Mouse (Mus musculus): ENCODE results near the gene Fgfr2. TPM values are rescaled to one million over a fixed set of nuclear protein-coding genes. Genes with fewer than 3 reads are reported as not detected.

The Fgfr2 gene
- polyA plus RNA-seq, 1 experiment: 14.7 TPM

GRCm38 (mm10) chr7:132174787-132175186 is 948.4 kb downstream of the Fgfr2 start:
- no peaks in the 10 kb centered on the region for H3K4me1 ChIP-seq (ENCODE audit: control insufficient read depth, insufficient read depth, insufficient read length, low read length)
- H3K27me3 ChIP-seq (ENCODE audit: control insufficient read depth, insufficient read depth, low read length): no peaks in the 10 kb centered on the region
- TF ChIP-seq POLR2A (IDR thresholded peaks at IDR 0.05; ENCODE audit: low read depth, low read length) (no peak), CTCF (IDR thresholded peaks at IDR 0.05; ENCODE audit: extremely low read depth, insufficient read length, insufficient replicate concordance, low read depth, low read length) (no peak)
- 85% methylated on average over 5 of the region's 5 CpGs for WGBS
- H3K36me3 ChIP-seq (ENCODE audit: control insufficient read depth, insufficient read depth, low read length): no peaks in the 10 kb centered on the region
- H3K27ac ChIP-seq (ENCODE audit: insufficient read depth, low read depth, low read length): no peak overlapping the region
- H3K4me3 ChIP-seq (ENCODE audit: low read depth, low read length): no peak overlapping the region

GRCm38 (mm10) chr7:132174296-132174695 is 948.9 kb downstream of the Fgfr2 start:
- no peaks in the 10 kb centered on the region for H3K4me1 ChIP-seq (ENCODE audit: control insufficient read depth, insufficient read depth, insufficient read length, low read length)
- H3K36me3 ChIP-seq (ENCODE audit: control insufficient read depth, insufficient read depth, low read length): no peaks in the 10 kb centered on the region
- no peak for TF ChIP-seq POLR2A (IDR thresholded peaks at IDR 0.05; ENCODE audit: low read depth, low read length)
- TF ChIP-seq CTCF (IDR thresholded peaks at IDR 0.05; ENCODE audit: extremely low read depth, insufficient read length, insufficient replicate concordance, low read depth, low read length): no peak
- H3K27me3 ChIP-seq (ENCODE audit: control insufficient read depth, insufficient read depth, low read length): no peaks in the 10 kb centered on the region
- no peak overlapping the region for H3K4me3 ChIP-seq (ENCODE audit: low read depth, low read length)
- WGBS: 88% methylated on average over 2 of the region's 2 CpGs
- H3K27ac ChIP-seq (ENCODE audit: insufficient read depth, low read depth, low read length): no peak overlapping the region

- TF ChIP-seq POLR2A (IDR thresholded peaks at IDR 0.05; ENCODE audit: low read depth, low read length) (no peak), CTCF (IDR thresholded peaks at IDR 0.05; ENCODE audit: extremely low read depth, insufficient read length, insufficient replicate concordance, low read depth, low read length) (no peak)
- 74% methylated on average over 5 of the region's 5 CpGs for WGBS
- Histone ChIP-seq H3K4me3 (ENCODE audit: low read depth, low read length) (no peak overlapping the region), H3K36me3 (ENCODE audit: control insufficient read depth, insufficient read depth, low read length) (no peaks in the 10 kb centered on the region), H3K27me3 (ENCODE audit: control insufficient read depth, insufficient read depth, low read length) (no peaks in the 10 kb centered on the region), H3K27ac (ENCODE audit: insufficient read depth, low read depth, low read length) (no peak overlapping the region), H3K4me1 (ENCODE audit: control insufficient read depth, insufficient read depth, insufficient read length, low read length) (no peaks in the 10 kb centered on the region)
These were observed 950.9 kb downstream of the Fgfr2 start for GRCm38 (mm10) chr7:132172220-132172619.

GRCm38 (mm10) chr7:132171716-132172115 is 951.4 kb downstream of the Fgfr2 start:
- H3K27me3 ChIP-seq (ENCODE audit: control insufficient read depth, insufficient read depth, low read length): no peaks in the 10 kb centered on the region
- WGBS: 63% methylated on average over 5 of the region's 5 CpGs
- H3K4me3 ChIP-seq (ENCODE audit: low read depth, low read length): no peak overlapping the region
- H3K27ac ChIP-seq (ENCODE audit: insufficient read depth, low read depth, low read length): no peak overlapping the region
- H3K36me3 ChIP-seq (ENCODE audit: control insufficient read depth, insufficient read depth, low read length): no peaks in the 10 kb centered on the region
- TF ChIP-seq POLR2A (IDR thresholded peaks at IDR 0.05; ENCODE audit: low read depth, low read length): no peak
- no peaks in the 10 kb centered on the region for H3K4me1 ChIP-seq (ENCODE audit: control insufficient read depth, insufficient read depth, insufficient read length, low read length)

GRCm38 (mm10) chr7:132169419-132170169 is 953.6 kb downstream of the Fgfr2 start:
- TF ChIP-seq CTCF (IDR thresholded peaks at IDR 0.05; ENCODE audit: extremely low read depth, insufficient read length, insufficient replicate concordance, low read depth, low read length): no peak
- no peak for TF ChIP-seq POLR2A (IDR thresholded peaks at IDR 0.05; ENCODE audit: low read depth, low read length)
- WGBS: 31% methylated on average over 7 of the region's 7 CpGs
- no peaks in the 10 kb centered on the region for H3K27me3 ChIP-seq (ENCODE audit: control insufficient read depth, insufficient read depth, low read length)
- H3K4me3 ChIP-seq (ENCODE audit: low read depth, low read length): no peak overlapping the region
- no peaks in the 10 kb centered on the region for H3K4me1 ChIP-seq (ENCODE audit: control insufficient read depth, insufficient read depth, insufficient read length, low read length)
- H3K27ac ChIP-seq (ENCODE audit: insufficient read depth, low read depth, low read length): no peak overlapping the region
- no peaks in the 10 kb centered on the region for H3K36me3 ChIP-seq (ENCODE audit: control insufficient read depth, insufficient read depth, low read length)

- Histone ChIP-seq H3K27me3 (ENCODE audit: control insufficient read depth, insufficient read depth, low read length) (no peaks in the 10 kb centered on the region), H3K27ac (ENCODE audit: insufficient read depth, low read depth, low read length) (no peak overlapping the region), H3K4me3 (ENCODE audit: low read depth, low read length) (no peak overlapping the region), H3K4me1 (ENCODE audit: control insufficient read depth, insufficient read depth, insufficient read length, low read length) (no peaks in the 10 kb centered on the region), H3K36me3 (ENCODE audit: control insufficient read depth, insufficient read depth, low read length) (no peaks in the 10 kb centered on the region)
- TF ChIP-seq POLR2A (IDR thresholded peaks at IDR 0.05; ENCODE audit: low read depth, low read length): no peak
- TF ChIP-seq CTCF (IDR thresholded peaks at IDR 0.05; ENCODE audit: extremely low read depth, insufficient read length, insufficient replicate concordance, low read depth, low read length): no peak
- WGBS: 70% methylated on average over 4 of the region's 4 CpGs
These were observed 955.9 kb downstream of the Fgfr2 start for GRCm38 (mm10) chr7:132167239-132167638.

GRCm38 (mm10) chr7:132162254-132162653 is 960.9 kb downstream of the Fgfr2 start:
- TF ChIP-seq POLR2A (IDR thresholded peaks at IDR 0.05; ENCODE audit: low read depth, low read length) (no peak), CTCF (IDR thresholded peaks at IDR 0.05; ENCODE audit: extremely low read depth, insufficient read length, insufficient replicate concordance, low read depth, low read length) (no peak)
- no peaks in the 10 kb centered on the region for H3K36me3 ChIP-seq (ENCODE audit: control insufficient read depth, insufficient read depth, low read length)
- H3K4me3 ChIP-seq (ENCODE audit: low read depth, low read length): no peak overlapping the region
- 80% methylated on average over 3 of the region's 3 CpGs for WGBS
- H3K4me1 ChIP-seq (ENCODE audit: control insufficient read depth, insufficient read depth, insufficient read length, low read length): no peaks in the 10 kb centered on the region
- H3K27me3 ChIP-seq (ENCODE audit: control insufficient read depth, insufficient read depth, low read length): no peaks in the 10 kb centered on the region
- no peak overlapping the region for H3K27ac ChIP-seq (ENCODE audit: insufficient read depth, low read depth, low read length)

Data from small intestine, adult 2 months (tissue).